Mouse (Mus musculus) brain, adult 2 months (tissue): ENCODE measurements around the gene Tmem151b.

Experiments
- DNase-seq: peaks from one replicate; pipeline ENCODE4 v3.0.0; 2011; ENCODE audit warnings: low read depth, low spot score

The Tmem151b gene

GRCm38 (mm10) chr17:45545278-45545961, 4.1 kb downstream of the Tmem151b start:
- no peak for DNase-seq

GRCm38 (mm10) chr17:45544873-45545277, 4.6 kb downstream of the Tmem151b start:
- no peak for DNase-seq

- peak; percentile 66 for DNase-seq
These were observed 5.2 kb downstream of the Tmem151b start for GRCm38 (mm10) chr17:45544001-45544872.

- no peak for DNase-seq
These were observed 6.4 kb downstream of the Tmem151b start for GRCm38 (mm10) chr17:45543115-45543514.

- DNase-seq: no peak
These were observed 6.8 kb downstream of the Tmem151b start for GRCm38 (mm10) chr17:45542705-45543104.

- DNase-seq: no peak
These were observed 7.3 kb downstream of the Tmem151b start for GRCm38 (mm10) chr17:45542129-45542528.

- peak; percentile 76 for DNase-seq
These were observed 9.8 kb downstream of the Tmem151b start for GRCm38 (mm10) chr17:45539664-45540063.

GRCm38 (mm10) chr17:45538394-45538793, 11.1 kb downstream of the Tmem151b start:
- DNase-seq: peak; percentile 68

- DNase-seq: peak; percentile 64
These were observed 13.2 kb downstream of the Tmem151b start for GRCm38 (mm10) chr17:45536264-45536663.

- DNase-seq: no peak
These were observed 16.6 kb downstream of the Tmem151b start for GRCm38 (mm10) chr17:45532896-45533295.

- DNase-seq: peak; percentile 97
These were observed 19.1 kb downstream of the Tmem151b start for GRCm38 (mm10) chr17:45530346-45530782.

- DNase-seq: peak; percentile 82
These were observed 22.9 kb downstream of the Tmem151b start for GRCm38 (mm10) chr17:45526571-45526970.

- no peak for DNase-seq
These were observed 24.5 kb downstream of the Tmem151b start for GRCm38 (mm10) chr17:45524961-45525360.

- DNase-seq: no peak
These were observed 26.2 kb downstream of the Tmem151b start, which contains the start of gene Tcte1 for GRCm38 (mm10) chr17:45523263-45523662. Gene Tcte1 (plus strand): TSS chr17:45523434.

GRCm38 (mm10) chr17:45520136-45520535, 29.3 kb downstream of the Tmem151b start:
- DNase-seq: no peak

- DNase-seq: peak; percentile 98
These were observed 30.6 kb downstream of the Tmem151b start for GRCm38 (mm10) chr17:45518766-45519475.

GRCm38 (mm10) chr17:45517549-45518215, 31.8 kb downstream of the Tmem151b start:
- no peak for DNase-seq

GRCm38 (mm10) chr17:45517135-45517534, 32.3 kb downstream of the Tmem151b start:
- DNase-seq: no peak

- DNase-seq: peak; percentile 92
These were observed 33.0 kb downstream of the Tmem151b start for GRCm38 (mm10) chr17:45516488-45516887.

- no peak for DNase-seq
These were observed 33.7 kb downstream of the Tmem151b start for GRCm38 (mm10) chr17:45515806-45516205.

GRCm38 (mm10) chr17:45515204-45515726, 34.2 kb downstream of the Tmem151b start:
- no peak for DNase-seq
